Mouse (Mus musculus) lung, postnatal 10 days (tissue): ENCODE results near the gene P4ha3.

Source experiments
- DNase-seq: peaks from one replicate; pipeline ENCODE4 v3.0.0; 2021

P4ha3 gene

GRCm38 (mm10) chr7:100307872-100308653 is 22.7 kb downstream of the P4ha3 start:
- DNase-seq = no peak

DNA sequence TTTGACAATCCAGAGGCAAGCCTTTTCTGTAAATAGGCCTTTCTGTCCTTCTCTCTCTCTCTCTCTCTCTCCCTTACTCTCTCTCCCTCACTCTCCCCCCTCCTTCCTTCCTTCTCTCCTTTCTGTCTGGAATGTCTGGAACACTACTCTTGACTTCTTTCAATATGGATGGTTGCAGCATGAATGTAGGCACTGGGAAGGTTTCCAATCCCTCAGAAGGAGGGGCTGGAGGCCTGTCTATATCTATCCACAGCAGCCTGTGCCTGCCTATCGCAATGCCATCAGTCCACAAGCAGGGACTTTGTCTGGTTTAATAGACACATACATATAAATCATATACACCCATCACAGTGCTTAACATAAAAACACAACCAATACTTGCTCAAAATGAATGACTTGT is 23.9 kb downstream of the P4ha3 start:
- DNase-seq = no peak

DNA sequence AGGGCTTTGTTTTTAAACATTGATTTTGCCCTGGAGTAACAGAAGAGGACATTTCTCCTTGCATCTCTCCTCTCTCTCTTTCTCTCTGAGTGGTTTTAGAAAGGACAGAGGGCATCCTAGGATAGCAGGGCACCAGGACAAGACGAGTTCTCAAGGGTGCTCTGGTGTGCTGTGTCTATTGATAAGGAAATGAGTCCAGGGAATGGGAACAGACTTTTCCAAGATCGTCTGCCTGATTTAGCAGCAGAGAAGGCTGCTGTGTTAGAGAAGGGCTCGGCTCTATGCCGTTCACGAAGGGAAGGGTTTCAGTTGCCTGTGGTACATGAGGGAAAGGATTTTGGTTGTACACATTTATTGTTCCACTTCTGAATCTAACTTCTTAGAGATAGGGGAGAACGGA is 24.4 kb downstream of the P4ha3 start:
- DNase-seq = no peak

- DNase-seq = no peak
These were observed 25.0 kb downstream of the P4ha3 start for GRCm38 (mm10) chr7:100310290-100310689.

GRCm38 (mm10) chr7:100312716-100313115 is 27.4 kb downstream of the P4ha3 start:
- no peak for DNase-seq

GRCm38 (mm10) chr7:100316924-100317323 is 31.6 kb downstream of the P4ha3 start:
- DNase-seq = no peak

GRCm38 (mm10) chr7:100317534-100317933 is 32.2 kb downstream of the P4ha3 start:
- DNase-seq = no peak

DNA sequence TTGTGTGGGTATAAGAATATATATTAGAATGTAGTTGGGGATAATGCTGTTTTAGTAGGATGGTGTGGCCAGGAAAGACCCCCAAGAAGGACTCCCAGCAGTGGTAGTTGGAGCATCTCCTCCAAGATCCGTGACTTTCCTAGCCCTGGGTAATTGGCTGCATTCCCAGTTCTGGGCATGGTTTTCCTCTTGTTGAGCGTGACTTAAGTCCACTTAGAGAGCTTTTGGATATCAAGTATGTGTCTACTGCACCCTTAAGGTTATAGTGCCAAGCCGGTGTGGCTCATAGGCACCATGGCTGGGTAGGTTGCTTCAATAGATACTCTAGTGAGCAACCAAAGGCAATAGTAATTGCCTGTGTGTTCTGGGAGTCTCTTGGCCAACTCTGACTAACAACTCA is 38.4 kb downstream of the P4ha3 start:
- DNase-seq = peak; percentile 52

DNA sequence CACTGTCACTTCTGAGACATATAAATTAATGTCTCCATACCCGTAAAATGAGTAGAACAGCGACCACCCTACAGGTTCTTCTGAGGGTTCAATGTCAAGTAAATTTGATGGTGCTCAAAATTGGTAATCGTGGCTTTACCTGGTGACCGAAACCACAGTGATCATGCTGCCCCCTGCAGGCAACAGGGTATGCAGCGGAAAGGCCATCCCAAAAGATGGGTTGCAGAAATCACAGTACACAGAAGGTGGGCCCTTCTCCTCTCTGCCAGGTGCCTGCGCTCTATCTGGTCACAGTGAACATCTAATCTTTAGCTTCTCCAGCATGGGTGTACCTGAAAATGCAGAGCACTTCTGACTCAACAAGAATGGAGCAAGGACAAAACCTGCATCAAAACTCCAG is 40.2 kb downstream of the P4ha3 start:
- peak; percentile 57 for DNase-seq

DNA sequence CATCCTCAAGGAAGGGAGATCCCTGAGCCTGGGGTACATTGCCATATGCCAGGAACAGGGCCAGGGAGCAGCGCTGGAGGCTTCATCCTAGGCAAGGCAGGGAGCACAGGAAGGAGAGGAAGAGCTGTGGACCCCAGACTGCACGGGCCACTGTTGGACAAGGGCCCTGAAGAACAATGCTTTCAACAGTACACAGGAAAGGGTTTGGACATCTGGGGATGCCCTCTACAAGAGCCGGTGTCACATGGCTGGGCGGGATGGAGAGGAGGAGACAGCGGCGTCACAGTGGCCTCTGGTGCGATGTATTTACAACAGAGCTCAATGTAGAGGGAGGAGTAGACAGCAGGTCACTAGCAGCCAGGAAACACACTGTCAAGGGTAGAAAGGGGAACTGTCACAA is 42.2 kb downstream of the P4ha3 start:
- peak; percentile 78 for DNase-seq

GRCm38 (mm10) chr7:100328636-100329035 is 43.3 kb downstream of the P4ha3 start:
- no peak for DNase-seq

GRCm38 (mm10) chr7:100331269-100331668 is 45.9 kb downstream of the P4ha3 start:
- no peak for DNase-seq

DNA sequence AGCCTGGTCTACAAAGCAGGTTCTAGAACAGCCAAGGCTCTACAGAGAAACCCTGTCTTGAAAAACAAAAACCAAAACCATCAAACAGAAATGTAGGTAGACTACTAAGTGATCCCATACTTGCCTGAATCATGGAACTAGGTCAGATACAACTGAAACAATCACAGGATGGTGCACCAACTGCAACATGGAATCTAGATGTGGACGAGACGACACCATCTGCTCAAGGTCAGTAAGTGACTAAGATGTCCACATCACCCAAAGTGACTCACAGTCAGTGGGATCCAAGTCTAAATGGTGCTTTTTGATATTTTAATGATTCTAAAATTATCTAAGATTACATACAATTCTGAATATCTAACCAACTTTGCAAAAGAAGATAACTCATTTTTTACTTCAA is 50.6 kb downstream of the P4ha3 start:
- no peak for DNase-seq

DNA sequence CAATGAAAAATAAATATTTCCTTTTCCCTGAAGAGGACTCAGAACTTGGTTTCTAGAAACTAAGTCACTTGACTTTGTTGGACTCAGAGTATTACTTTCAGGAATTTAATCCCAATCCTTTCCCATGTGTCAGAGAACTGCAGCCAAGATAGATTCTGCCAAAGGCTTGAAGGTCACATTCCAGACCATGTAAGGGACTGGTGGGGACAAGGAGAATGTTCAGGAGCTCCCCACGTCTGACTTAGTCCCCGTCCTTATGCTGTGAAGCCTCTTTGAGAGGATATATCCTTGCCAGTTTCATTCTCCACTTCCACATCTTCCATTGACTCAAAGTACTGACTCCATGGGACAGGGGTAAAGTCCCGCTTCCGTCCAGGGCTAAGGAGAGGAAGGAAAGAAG is 69.7 kb downstream of the P4ha3 start:
- no peak for DNase-seq

DNA sequence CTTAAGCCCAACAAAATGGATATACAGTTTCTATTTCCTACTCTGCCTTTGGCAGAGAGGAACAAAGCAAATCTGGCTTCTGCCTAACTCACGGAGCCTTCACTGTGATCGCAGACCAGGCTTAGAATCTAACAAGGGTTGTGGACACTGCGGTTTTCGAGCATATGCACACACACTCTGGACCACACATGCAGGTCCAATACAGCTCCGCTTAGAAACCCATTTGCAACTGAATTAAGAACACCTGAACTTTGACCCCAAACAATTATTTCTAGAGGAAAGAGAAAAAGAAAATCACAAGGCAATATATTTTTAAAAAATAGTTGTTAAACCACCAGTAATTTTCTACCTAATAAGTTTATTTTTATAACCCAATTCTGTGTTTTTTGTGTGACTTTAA is 71.0 kb downstream of the P4ha3 start:
- DNase-seq = no peak

DNA sequence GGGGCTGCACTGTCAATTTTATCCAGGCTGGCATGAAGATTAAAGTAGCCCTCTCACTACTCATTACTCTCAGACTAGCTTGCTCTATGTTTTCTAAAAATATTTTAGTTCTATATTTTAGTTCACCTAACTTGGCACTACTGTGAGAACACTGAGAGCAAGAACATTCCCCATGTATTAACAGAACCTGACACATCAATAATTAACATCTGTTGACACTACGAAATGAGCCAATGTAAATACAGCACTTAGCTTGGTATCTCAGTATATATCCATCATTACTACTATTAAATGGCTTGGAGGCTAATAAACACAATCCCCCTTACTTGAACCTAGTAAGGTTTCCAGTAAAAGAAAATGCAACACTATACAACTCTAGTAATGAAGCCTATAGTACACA is 71.4 kb downstream of the P4ha3 start:
- DNase-seq = no peak

GRCm38 (mm10) chr7:100357856-100358255 is 72.5 kb downstream of the P4ha3 start:
- DNase-seq = no peak

GRCm38 (mm10) chr7:100363162-100363561 is 77.8 kb downstream of the P4ha3 start:
- DNase-seq = no peak

- no peak for DNase-seq
These were observed 79.6 kb downstream of the P4ha3 start for GRCm38 (mm10) chr7:100364888-100365287.
